Mouse (Mus musculus): ENCODE measurements around the gene LTO1. TPM values are rescaled to one million over a fixed set of nuclear protein-coding genes. Genes with fewer than 3 reads are reported as not detected.

Gene LTO1
- polyA plus RNA-seq, 1 experiment from 2014 or later = 26.7 TPM

GRCm38 (mm10) chr7:144965893-144966292 is 51.0 kb downstream of the LTO1 start:
- Histone ChIP-seq H3K4me1 (ENCODE audit: control insufficient read depth, insufficient read depth, low read length) (no peaks in the 10 kb centered on the region), H3K9me3 (replicated peaks; ENCODE audit: control insufficient read depth, low read length) (no peaks in the 10 kb centered on the region), H3K9ac (ENCODE audit: low read length) (no peak overlapping the region), H3K4me2 (ENCODE audit: low read length) (no peak overlapping the region), H3K27me3 (replicated peaks; ENCODE audit: control insufficient read depth, insufficient read depth, low read length) (no peaks in the 10 kb centered on the region), H3K36me3 (ENCODE audit: control insufficient read depth, insufficient read depth, low read length) (no peaks in the 10 kb centered on the region), H3K27ac (ENCODE audit: low read depth, low read length) (no peak overlapping the region), H3K4me3 (ENCODE audit: low read depth, low read length) (no peak overlapping the region)
- WGBS = 84% methylated on average over 5 of the region's 5 CpGs
- no peak for DNase-seq (ENCODE audit: low spot score)
- no peak for ATAC-seq

DNA sequence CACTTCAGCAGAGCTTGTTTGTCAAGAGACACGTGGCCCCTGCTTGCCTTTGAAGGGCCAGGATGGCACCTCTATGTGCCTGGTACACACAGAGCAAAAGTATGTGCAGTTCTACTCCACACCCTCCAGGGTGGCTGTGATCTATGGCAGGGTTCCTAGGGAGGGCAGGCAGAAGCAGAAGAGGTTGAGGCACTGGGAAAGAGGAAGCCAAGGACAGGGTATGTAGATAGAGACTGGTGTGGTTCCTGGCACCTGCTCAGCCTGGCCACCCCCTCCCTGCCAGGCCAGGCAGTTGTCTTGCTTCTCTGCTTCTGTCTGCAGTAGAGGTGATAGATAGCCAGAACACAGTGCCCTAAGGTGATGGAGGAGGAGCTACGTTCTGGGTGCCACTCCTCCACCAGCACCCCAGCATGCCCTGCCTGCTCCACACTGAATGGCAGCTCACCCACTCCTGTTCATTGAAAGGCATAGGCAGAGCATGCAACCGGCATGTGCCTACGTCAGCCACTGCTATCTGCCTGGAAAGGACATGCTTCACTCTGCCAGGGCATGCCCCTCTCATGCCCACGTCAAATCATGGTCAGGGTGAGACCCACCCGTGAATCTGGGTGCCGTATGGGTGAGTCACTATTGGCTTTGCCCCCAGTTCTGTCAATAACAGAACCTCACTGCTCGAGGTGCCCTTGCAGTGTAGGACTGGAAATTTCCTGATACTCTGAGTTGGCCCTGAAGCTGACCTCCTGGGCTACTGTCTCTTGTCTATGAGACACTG is 56.3 kb downstream of the LTO1 start:
- WGBS = 71% methylated on average over 8 of the region's 8 CpGs
- ATAC-seq (no peak), DNase-seq (ENCODE audit: low spot score) (no peak)
- Histone ChIP-seq H3K9me3 (replicated peaks; ENCODE audit: control insufficient read depth, low read length) (no peaks in the 10 kb centered on the region), H3K27ac (ENCODE audit: low read depth, low read length) (no peak overlapping the region), H3K4me3 (ENCODE audit: low read depth, low read length) (no peak overlapping the region), H3K36me3 (ENCODE audit: control insufficient read depth, insufficient read depth, low read length) (no peaks in the 10 kb centered on the region), H3K9ac (ENCODE audit: low read length) (no peak overlapping the region), H3K27me3 (replicated peaks; ENCODE audit: control insufficient read depth, insufficient read depth, low read length) (no peaks in the 10 kb centered on the region), H3K4me1 (ENCODE audit: control insufficient read depth, insufficient read depth, low read length) (no peaks in the 10 kb centered on the region), H3K4me2 (ENCODE audit: low read length) (no peak overlapping the region)

GRCm38 (mm10) chr7:144971769-144972168 is 56.9 kb downstream of the LTO1 start:
- H3K9ac ChIP-seq (ENCODE audit: low read length) = no peak overlapping the region
- H3K4me2 ChIP-seq (ENCODE audit: low read length) = no peak overlapping the region
- no peak overlapping the region for H3K4me3 ChIP-seq (ENCODE audit: low read depth, low read length)
- H3K4me1 ChIP-seq (ENCODE audit: control insufficient read depth, insufficient read depth, low read length) = no peaks in the 10 kb centered on the region
- no peaks in the 10 kb centered on the region for H3K9me3 ChIP-seq (replicated peaks; ENCODE audit: control insufficient read depth, low read length)
- no peak for ATAC-seq
- H3K27ac ChIP-seq (ENCODE audit: low read depth, low read length) = no peak overlapping the region
- no peak for DNase-seq (ENCODE audit: low spot score)
- no peaks in the 10 kb centered on the region for H3K27me3 ChIP-seq (replicated peaks; ENCODE audit: control insufficient read depth, insufficient read depth, low read length)
- H3K36me3 ChIP-seq (ENCODE audit: control insufficient read depth, insufficient read depth, low read length) = no peaks in the 10 kb centered on the region
- WGBS = 35% methylated on average over 2 of the region's 2 CpGs

DNA sequence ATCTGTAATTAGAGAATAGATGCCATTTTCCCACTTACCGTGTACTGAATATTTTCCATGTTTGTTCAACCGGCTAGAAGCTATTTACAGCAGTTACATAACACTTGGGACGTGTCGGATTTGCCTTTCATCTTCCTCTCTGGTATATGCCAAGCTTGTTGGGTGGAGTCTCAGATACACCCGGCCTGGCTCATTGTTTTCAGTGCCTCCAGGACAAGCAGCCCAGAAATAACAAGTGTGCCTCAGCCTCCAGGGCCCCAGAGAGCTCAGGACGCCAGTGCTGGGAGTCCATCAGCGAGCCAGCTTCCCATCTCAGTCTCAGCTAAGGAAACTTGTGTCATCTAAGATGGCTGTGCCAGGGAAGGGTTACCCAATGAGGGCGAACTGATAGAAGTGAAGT is 58.6 kb downstream of the LTO1 start:
- Histone ChIP-seq H3K4me3 (ENCODE audit: low read depth, low read length) (no peak overlapping the region), H3K27ac (ENCODE audit: low read depth, low read length) (no peak overlapping the region), H3K9ac (ENCODE audit: low read length) (no peak overlapping the region), H3K27me3 (replicated peaks; ENCODE audit: control insufficient read depth, insufficient read depth, low read length) (no peaks in the 10 kb centered on the region), H3K4me1 (ENCODE audit: control insufficient read depth, insufficient read depth, low read length) (no peaks in the 10 kb centered on the region), H3K36me3 (ENCODE audit: control insufficient read depth, insufficient read depth, low read length) (no peaks in the 10 kb centered on the region), H3K4me2 (ENCODE audit: low read length) (no peak overlapping the region), H3K9me3 (replicated peaks; ENCODE audit: control insufficient read depth, low read length) (no peaks in the 10 kb centered on the region)
- ATAC-seq (no peak), DNase-seq (ENCODE audit: low spot score) (no peak)
- WGBS = 72% methylated on average over 8 of the region's 8 CpGs

DNA sequence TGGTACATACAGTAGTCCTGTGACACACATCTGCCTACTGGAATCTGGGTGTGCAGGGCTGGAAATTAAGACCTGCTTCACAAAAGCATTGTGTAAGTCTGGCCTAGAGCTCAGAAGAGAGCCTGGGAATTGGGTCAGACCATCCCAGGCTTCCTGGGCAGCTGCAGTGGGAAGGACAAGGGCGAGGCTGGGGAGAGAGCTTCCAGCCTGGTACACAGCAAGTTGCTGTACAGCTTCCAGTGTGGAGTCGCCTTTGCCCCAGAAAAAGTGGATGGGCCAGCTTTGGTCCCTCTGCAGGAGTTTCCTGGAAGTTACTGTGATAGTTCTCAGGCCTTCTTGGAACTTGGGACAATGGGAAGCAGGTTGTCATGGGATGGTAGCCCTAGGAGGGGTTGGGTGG is 62.2 kb downstream of the LTO1 start:
- H3K4me2 ChIP-seq (ENCODE audit: low read length) = no peak overlapping the region
- no peak for DNase-seq (ENCODE audit: low spot score)
- H3K9me3 ChIP-seq (replicated peaks; ENCODE audit: control insufficient read depth, low read length) = no peaks in the 10 kb centered on the region
- no peak for ATAC-seq
- 79% methylated on average over 2 of the region's 2 CpGs for WGBS
- H3K4me3 ChIP-seq (ENCODE audit: low read depth, low read length) = no peak overlapping the region
- no peaks in the 10 kb centered on the region for H3K4me1 ChIP-seq (ENCODE audit: control insufficient read depth, insufficient read depth, low read length)
- H3K9ac ChIP-seq (ENCODE audit: low read length) = no peak overlapping the region
- H3K27ac ChIP-seq (ENCODE audit: low read depth, low read length) = no peak overlapping the region
- H3K27me3 ChIP-seq (replicated peaks; ENCODE audit: control insufficient read depth, insufficient read depth, low read length) = no peaks in the 10 kb centered on the region
- H3K36me3 ChIP-seq (ENCODE audit: control insufficient read depth, insufficient read depth, low read length) = no peaks in the 10 kb centered on the region

GRCm38 (mm10) chr7:144979814-144980213 is 64.9 kb downstream of the LTO1 start:
- Histone ChIP-seq H3K27ac (ENCODE audit: low read depth, low read length) (no peak overlapping the region), H3K4me2 (ENCODE audit: low read length) (no peak overlapping the region), H3K9ac (ENCODE audit: low read length) (no peak overlapping the region), H3K9me3 (replicated peaks; ENCODE audit: control insufficient read depth, low read length) (no peaks in the 10 kb centered on the region), H3K4me1 (ENCODE audit: control insufficient read depth, insufficient read depth, low read length) (no peaks in the 10 kb centered on the region), H3K4me3 (ENCODE audit: low read depth, low read length) (no peak overlapping the region), H3K27me3 (replicated peaks; ENCODE audit: control insufficient read depth, insufficient read depth, low read length) (no peaks in the 10 kb centered on the region), H3K36me3 (ENCODE audit: control insufficient read depth, insufficient read depth, low read length) (no peaks in the 10 kb centered on the region)
- DNase-seq (ENCODE audit: low spot score) = no peak
- WGBS = 75% methylated on average over 5 of the region's 5 CpGs
- ATAC-seq = no peak

Other genes with a start within 250 kb of the LTO1 start
- gene Ano1, start 163.1 kb upstream of the LTO1 start, polyA plus RNA-seq (2014; fragmentation: Nextera tagmentation; extraction: Ambion mirVana) = 6.0 and 7.8 TPM in 2 replicates
- 2.0 and 3.2 TPM in 2 replicates for gene Fgf3, start 77.0 kb upstream of the LTO1 start, polyA plus RNA-seq (2014; fragmentation: Nextera tagmentation; extraction: Ambion mirVana)
- gene Fgf4, start 67.7 kb upstream of the LTO1 start, polyA plus RNA-seq (2014; fragmentation: Nextera tagmentation; extraction: Ambion mirVana) = not detected in 2 replicates
- gene Fgf15, start 18.6 kb upstream of the LTO1 start, polyA plus RNA-seq (2014; fragmentation: Nextera tagmentation; extraction: Ambion mirVana) = 28.1 and 36.3 TPM in 2 replicates
- gene Ccnd1, start 24.8 kb downstream of the LTO1 start, polyA plus RNA-seq (2014; fragmentation: Nextera tagmentation; extraction: Ambion mirVana) = 60.8 and 70.3 TPM in 2 replicates